ENCODE assay signal across 8 mouse cellular contexts in genomic region chr1:190944109-190944760, GRCm38 (mm10). TPM values are rescaled to one million over a fixed set of nuclear protein-coding genes. Genes with fewer than 3 reads are reported as not detected.
DNase-seq lines count a peak whose midpoint lies in the region; ATAC-seq and TF ChIP-seq lines count a peak whose summit lies in the region.

No protein-coding gene starts in this region.

- 53% methylated on average over 6 of the region's 6 CpGs for WGBS in forebrain, embryonic 11.5 days
- 45% methylated on average over 6 of the region's 6 CpGs for WGBS in lung, embryonic 16.5 days

- ATAC-seq in forebrain, embryonic 11.5 days (replicated peaks; ENCODE audit: low FRiP score), result peak; percentile 69
- peak; percentile 73 for ATAC-seq in lung, embryonic 16.5 days (ENCODE audit: low read depth)

- no peaks in the 10 kb centered on the region for H3K4me1 ChIP-seq in ES-Bruce4 (ENCODE audit: control insufficient read depth, insufficient read depth, low read length)
- H3K4me1 ChIP-seq in forebrain, embryonic 11.5 days (replicated peaks; ENCODE audit: control insufficient read depth, insufficient read depth, low read length), result no peaks in the 10 kb centered on the region
- no peaks in the 10 kb centered on the region for H3K4me1 ChIP-seq in lung, embryonic 16.5 days (replicated peaks; ENCODE audit: control insufficient read depth, insufficient read depth, low read length)

- no peak overlapping the region for H3K4me3 ChIP-seq in ES-Bruce4 (ENCODE audit: low read depth, low read length)
- H3K4me3 ChIP-seq in forebrain, embryonic 11.5 days (ENCODE audit: low read depth, low read length), result no peak overlapping the region
- H3K4me3 ChIP-seq in lung, embryonic 16.5 days (ENCODE audit: low read length), result no peak overlapping the region

- peak; percentile 85 for DNase-seq in brain, embryonic 14.5 days (ENCODE audit: low read depth)
- DNase-seq in forebrain, embryonic 11.5 days (ENCODE audit: low spot score), result peak; percentile 80
- DNase-seq in heart, postnatal 4 days, result peak; percentile 85
- peak; percentile 55 to 68 for DNase-seq in layer of hippocampus, adult 8-10 months (ENCODE audit: low spot score in 2 of 2)
- peak; percentile 91 for DNase-seq in retina, embryonic 14.5 days (ENCODE audit: low spot score)
- DNase-seq in thymus, postnatal 4 days, result peak; percentile 76

- peaks cover 4% of the 10 kb centered on the region; the same call in 1 of the 2 replicates for H3K36me3 ChIP-seq in ES-Bruce4 (ENCODE audit: control insufficient read depth, insufficient read depth, low read length, poor library complexity, severe bottlenecking)
- peaks cover 4% of the 10 kb centered on the region for H3K36me3 ChIP-seq in forebrain, embryonic 11.5 days (ENCODE audit: control insufficient read depth, insufficient read depth, low read length)
- peaks cover 43% of the 10 kb centered on the region for H3K36me3 ChIP-seq in lung, embryonic 16.5 days (ENCODE audit: control insufficient read depth, insufficient read depth, low read length)

- H3K27me3 ChIP-seq in ES-Bruce4 (ENCODE audit: control insufficient read depth, insufficient read depth, low read length, poor library complexity, severe bottlenecking), result no peaks in the 10 kb centered on the region
- H3K27me3 ChIP-seq in forebrain, embryonic 11.5 days (ENCODE audit: control insufficient read depth, insufficient read depth, low read length), result no peaks in the 10 kb centered on the region
- H3K27me3 ChIP-seq in lung, embryonic 16.5 days (ENCODE audit: control insufficient read depth, insufficient read depth, low read depth, low read length), result no peaks in the 10 kb centered on the region

- H3K4me2 ChIP-seq in forebrain, embryonic 11.5 days (ENCODE audit: low read depth, low read length, severe bottlenecking), result no peak overlapping the region
- no peak overlapping the region for H3K4me2 ChIP-seq in lung, embryonic 16.5 days (ENCODE audit: low read depth, low read length)

- no peak overlapping the region for H3K27ac ChIP-seq in ES-Bruce4 (ENCODE audit: insufficient read depth, low read length)
- no peak overlapping the region for H3K27ac ChIP-seq in forebrain, embryonic 11.5 days (ENCODE audit: low read depth, low read length)
- H3K27ac ChIP-seq in lung, embryonic 16.5 days (ENCODE audit: low read length), result no peak overlapping the region

- no peak overlapping the region for H3K9ac ChIP-seq in ES-Bruce4 (ENCODE audit: low read depth, poor library complexity, severe bottlenecking)
- H3K9ac ChIP-seq in forebrain, embryonic 11.5 days (ENCODE audit: low read length), result no peak overlapping the region
- no peak overlapping the region for H3K9ac ChIP-seq in lung, embryonic 16.5 days (ENCODE audit: low read length)

- no peak for TF ChIP-seq POLR2A in ES-Bruce4 (IDR thresholded peaks at IDR 0.05; ENCODE audit: insufficient read depth, low read length)
- TF ChIP-seq POLR2A in brain, embryonic 14.5 days (IDR thresholded peaks at IDR 0.05; ENCODE audit: borderline replicate concordance, extremely low read depth, insufficient read depth, insufficient read length, poor library complexity, severe bottlenecking), result no peak

- TF ChIP-seq EP300 in ES-Bruce4 (IDR thresholded peaks at IDR 0.05; ENCODE audit: insufficient read depth, low read depth, low read length), result no peak

- TF ChIP-seq CTCF in ES-Bruce4 (IDR thresholded peaks at IDR 0.05; ENCODE audit: low read depth, low read length), result peak; percentile 63
- peak; percentile 88; the same call in 1 of the 2 replicates for TF ChIP-seq CTCF in brain, embryonic 14.5 days (IDR thresholded peaks at IDR 0.05; ENCODE audit: borderline replicate concordance, extremely low read depth, insufficient read depth, insufficient read length)

- H3K9me3 ChIP-seq in ES-Bruce4 (replicated peaks; ENCODE audit: control insufficient read depth, insufficient read depth, low read length, poor library complexity, severe bottlenecking), result no peaks in the 10 kb centered on the region
- no peaks in the 10 kb centered on the region for H3K9me3 ChIP-seq in forebrain, embryonic 11.5 days (ENCODE audit: control insufficient read depth, low read length)
- no peaks in the 10 kb centered on the region for H3K9me3 ChIP-seq in lung, embryonic 16.5 days (ENCODE audit: control insufficient read depth, low read length)

RNA-seq across cellular contexts. Expression of gene Angel2, which starts 19.3 kb away (rescaled TPM):
- 19.7 and 20.8 TPM in 2 replicates for polyA plus RNA-seq in ES-Bruce4 (2011; ENCODE audit: insufficient read depth, insufficient read length, low read depth, missing spikeins)
- polyA plus RNA-seq in brain, embryonic 14.5 days (2012; rRNA removed), result 51.8 and 63.2 TPM in 2 replicates
- polyA plus RNA-seq in forebrain, embryonic 11.5 days (2014; fragmentation: Nextera tagmentation; extraction: Ambion mirVana), result 58.3 and 61.5 TPM in 2 replicates
- total RNA-seq in heart, postnatal 4 days (2021), result 10 to 100 TPM; 31.1 to 38.1 TPM
- total RNA-seq in layer of hippocampus, adult 8-10 months (2022), result 10 to 100 TPM; 49.4 to 61.7 (median 58.3) TPM
- 33.7 and 40.5 TPM in 2 replicates for polyA plus RNA-seq in lung, embryonic 16.5 days (2015; fragmentation: Nextera tagmentation; extraction: Ambion mirVana)

RNA-seq across cellular contexts. Expression of gene Rps6kc1, which starts 32.7 kb away (rescaled TPM):
- polyA plus RNA-seq in ES-Bruce4 (2011; ENCODE audit: insufficient read depth, insufficient read length, low read depth, missing spikeins), result 21.3 and 21.6 TPM in 2 replicates
- 14.2 and 25.2 TPM in 2 replicates for polyA plus RNA-seq in brain, embryonic 14.5 days (2012; rRNA removed)
- 16.9 and 18.6 TPM in 2 replicates for polyA plus RNA-seq in forebrain, embryonic 11.5 days (2014; fragmentation: Nextera tagmentation; extraction: Ambion mirVana)
- total RNA-seq in heart, postnatal 4 days (2021), result 10 to 100 TPM; 23.1 to 23.6 TPM
- 10 to 100 TPM; 80.8 to 91.0 (median 86.0) TPM for total RNA-seq in layer of hippocampus, adult 8-10 months (2022)
- 15.5 and 16.4 TPM in 2 replicates for polyA plus RNA-seq in lung, embryonic 16.5 days (2015; fragmentation: Nextera tagmentation; extraction: Ambion mirVana)

RNA-seq across cellular contexts. Expression of gene Vash2, which starts 34.9 kb away (rescaled TPM):
- 4.2 and 4.7 TPM in 2 replicates for polyA plus RNA-seq in ES-Bruce4 (2011; ENCODE audit: insufficient read depth, insufficient read length, low read depth, missing spikeins)
- 48.1 and 66.0 TPM in 2 replicates for polyA plus RNA-seq in brain, embryonic 14.5 days (2012; rRNA removed)
- polyA plus RNA-seq in forebrain, embryonic 11.5 days (2014; fragmentation: Nextera tagmentation; extraction: Ambion mirVana), result 53.2 and 54.0 TPM in 2 replicates
- 10 to 100 TPM; 31.5 to 31.9 TPM for total RNA-seq in heart, postnatal 4 days (2021)
- total RNA-seq in layer of hippocampus, adult 8-10 months (2022), result 1 to 10 TPM; 1.2 to 2.7 (median 1.7) TPM
- 15.2 and 17.7 TPM in 2 replicates for polyA plus RNA-seq in lung, embryonic 16.5 days (2015; fragmentation: Nextera tagmentation; extraction: Ambion mirVana)
